Mouse (Mus musculus) erythroblast, embryonic 14.5 days (primary cell): ENCODE results near the gene Cchcr1.

Source experiments
- GATA1 ChIP-seq: IDR thresholded peaks from 2 replicates; pipeline ENCODE4 v1.6.1; 2012; ENCODE audit warnings: low read length, inconsistent platforms, mixed read lengths
- TAL1 ChIP-seq: IDR thresholded peaks from 3 replicates; pipeline ENCODE4 v1.6.1; 2012; ENCODE audit warnings: low read length, inconsistent platforms, mixed read lengths

DNA sequence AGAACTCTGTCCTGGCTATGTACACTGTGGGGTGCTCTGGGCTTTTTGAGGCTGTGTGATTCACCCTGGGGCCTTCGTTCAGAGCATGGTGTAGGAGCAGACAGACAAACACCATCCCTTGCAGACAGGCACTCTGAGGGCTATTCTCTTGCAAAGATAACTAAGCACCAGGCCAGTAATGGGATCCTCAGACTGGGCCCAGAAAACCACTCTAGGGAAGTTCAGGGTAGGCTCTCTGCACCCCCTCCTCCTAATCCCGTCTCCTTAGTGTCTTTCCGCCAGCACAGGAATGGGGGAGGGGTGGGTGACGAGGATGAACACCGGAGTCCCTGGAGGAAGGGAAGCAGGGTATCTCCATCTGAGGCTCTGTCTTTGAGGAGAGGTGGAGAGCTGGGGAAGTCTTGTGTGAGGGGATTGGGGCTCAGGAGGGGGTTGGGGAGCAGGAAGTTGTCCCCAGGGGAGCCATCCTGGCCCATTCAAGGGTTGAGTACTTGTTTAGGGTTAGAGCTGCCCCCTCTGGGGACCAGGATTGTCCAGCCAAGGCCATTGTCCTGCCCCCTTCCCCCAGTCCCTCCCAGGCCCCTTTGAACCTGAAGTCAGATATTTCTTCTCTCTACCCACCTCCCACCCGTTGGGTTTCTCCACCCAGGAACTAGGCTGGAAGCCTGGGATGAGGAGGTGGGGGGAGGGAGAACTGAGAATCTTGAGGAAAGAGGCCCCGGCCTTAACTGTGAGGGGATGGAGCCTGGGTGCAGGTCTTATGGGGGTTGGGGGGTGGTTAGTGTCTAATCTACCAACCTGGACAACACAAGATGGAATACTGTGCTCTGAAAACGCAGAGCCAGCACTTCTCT is 12.0 kb upstream of the Cchcr1 start:
- no peak for TF ChIP-seq TAL1
- no peak for TF ChIP-seq GATA1
